Mouse (Mus musculus) bone marrow macrophage, adult 2 months (primary cell): ENCODE data around the gene Kctd6.

Experiments
- CTCF ChIP-seq: IDR thresholded peaks from 2 replicates; pipeline ENCODE4 v1.5.1; 2012; ENCODE audit warnings: low read depth, mild to moderate bottlenecking, low read length, moderate library complexity
- POLR2A ChIP-seq: IDR thresholded peaks from 2 replicates; pipeline ENCODE4 v1.6.1; 2012; ENCODE audit warnings: mild to moderate bottlenecking, low read depth, low read length, borderline replicate concordance

DNA sequence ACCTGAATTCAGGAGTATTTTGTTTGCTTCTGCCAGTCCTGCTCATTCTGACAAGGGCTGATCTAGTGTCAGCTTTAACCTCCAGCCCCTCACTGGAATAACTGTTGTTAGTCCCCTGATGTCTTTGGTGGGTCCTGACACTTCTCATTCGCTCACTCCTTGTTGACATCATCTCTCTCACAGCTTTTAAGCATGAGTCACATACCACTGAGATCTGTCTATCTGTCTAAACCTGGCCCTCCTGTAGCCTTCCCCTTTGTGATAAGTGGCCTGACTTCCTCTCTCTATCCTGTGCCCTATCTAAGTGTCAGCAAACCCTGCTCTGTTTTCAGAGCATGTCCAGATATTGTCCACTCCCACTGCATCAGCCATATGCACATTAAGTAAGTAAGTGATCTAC, 19.3 kb downstream of the Kctd6 start:
- TF ChIP-seq CTCF: no peak
- TF ChIP-seq POLR2A: no peak
